Mouse (Mus musculus) midbrain, embryonic 10.5 days (tissue): Measurements from ENCODE around the gene Trpm6. TPM values are rescaled to one million over a fixed set of nuclear protein-coding genes. Genes with fewer than 3 reads are reported as not detected.

Experiments
- DNase-seq: peaks from one replicate; pipeline ENCODE4 v3.0.0-alpha.2; 2017; ENCODE audit warnings: low spot score
- H3K27ac ChIP-seq: fragments of 300-500 bp; sonication (generic); replicated peaks from 2 replicates; pipeline ENCODE4 v1.5.1; 2016; ENCODE audit warnings: mild to moderate bottlenecking
- H3K27me3 ChIP-seq: fragments of 300-500 bp; sonication (generic); 2 replicates; pipeline ENCODE4 v1.6.1; 2016; ENCODE audit warnings: low read depth, mild to moderate bottlenecking; ENCODE audit not compliant: poor library complexity, severe bottlenecking
- H3K36me3 ChIP-seq: fragments of 300-500 bp; sonication (generic); 2 replicates; pipeline ENCODE4 v1.6.1; 2016; ENCODE audit warnings: mild to moderate bottlenecking, moderate library complexity
- H3K4me1 ChIP-seq: fragments of 300-500 bp; sonication (generic); 2 replicates; pipeline ENCODE4 v1.6.1; 2016
- H3K4me3 ChIP-seq: fragments of 300-500 bp; sonication (generic); 2 replicates; pipeline ENCODE4 v1.5.1; 2016; ENCODE audit warnings: mild to moderate bottlenecking, moderate library complexity
- H3K9me3 ChIP-seq: fragments of 300-500 bp; sonication (generic); replicated peaks from 2 replicates; pipeline ENCODE4 v1.6.1; 2016; ENCODE audit warnings: mild to moderate bottlenecking
- WGBS: fragments of 180-500 bp; shearing (Covaris S2); methylation state at CpG from one replicate; pipeline ENCODE4 v1.1.7; 2016; 5-methylcytosine and 5-hydroxymethylcytosine counted together
- polyA plus RNA-seq: library from polyadenylated mRNA; unstranded; fragments of >200 nt; fragmentation: Nextera tagmentation; extraction: Ambion mirVana; gene quantifications from 2 replicates; pipeline ENCODE4 v1.2.1, GENCODE M21; 2016

Gene Trpm6
- polyA plus RNA-seq, 1 experiment from 2014 or later, result 0.38 TPM

DNA sequence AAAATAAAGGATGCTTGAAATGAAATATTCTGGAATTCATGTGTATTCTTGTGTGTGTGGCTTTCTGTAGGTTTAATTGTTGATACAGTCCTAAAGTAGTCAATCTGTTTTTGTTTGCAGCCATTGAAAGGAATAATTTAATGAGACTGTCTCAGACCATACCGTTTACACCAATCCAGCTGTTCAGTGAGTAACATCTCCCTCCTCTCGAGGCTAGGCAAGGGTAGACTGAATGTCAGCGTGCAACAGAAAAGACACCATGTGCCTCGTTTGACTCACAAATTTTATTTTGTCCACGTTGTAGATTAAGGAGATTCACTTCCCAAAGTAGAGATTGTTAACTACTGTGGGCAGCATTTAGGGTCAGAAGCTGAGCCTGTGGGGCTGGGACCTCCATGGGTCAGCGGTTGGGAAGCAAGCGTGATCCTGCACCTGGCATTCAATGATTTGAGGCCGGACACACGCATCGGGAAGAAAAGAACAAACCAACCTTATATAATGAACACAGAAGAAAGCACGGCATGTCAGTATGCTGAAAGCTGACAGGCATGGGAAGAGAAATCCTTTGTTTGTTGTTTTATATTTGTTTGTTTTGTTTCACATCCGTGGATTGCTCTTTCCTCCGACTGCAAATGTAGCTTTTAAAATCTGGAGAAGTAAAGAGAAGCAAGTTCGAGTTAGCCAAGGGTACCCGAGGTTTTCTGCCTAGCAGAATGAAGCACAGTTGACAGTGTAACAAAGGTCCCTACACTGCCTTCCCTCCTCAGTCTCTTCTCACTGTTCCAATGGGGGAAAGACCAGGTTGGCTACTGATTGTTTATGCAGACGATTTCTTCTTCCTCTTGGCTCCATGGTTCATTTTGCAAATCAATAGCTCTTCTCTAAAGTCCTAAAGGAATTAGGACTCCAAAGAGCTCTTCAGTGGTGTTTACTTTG, 124.2 kb downstream of the Trpm6 start:
- 32% methylated on average over 16 of the region's 16 CpGs for WGBS
- Histone ChIP-seq H3K9me3 (no peaks in the 10 kb centered on the region), H3K4me3 (peak overlapping the region; percentile 14), H3K27me3 (no peaks in the 10 kb centered on the region), H3K27ac (peak overlapping the region; percentile 75), H3K4me1 (peaks cover 16% of the 10 kb centered on the region), H3K36me3 (no peaks in the 10 kb centered on the region)
- peak; percentile 47 for DNase-seq

DNA sequence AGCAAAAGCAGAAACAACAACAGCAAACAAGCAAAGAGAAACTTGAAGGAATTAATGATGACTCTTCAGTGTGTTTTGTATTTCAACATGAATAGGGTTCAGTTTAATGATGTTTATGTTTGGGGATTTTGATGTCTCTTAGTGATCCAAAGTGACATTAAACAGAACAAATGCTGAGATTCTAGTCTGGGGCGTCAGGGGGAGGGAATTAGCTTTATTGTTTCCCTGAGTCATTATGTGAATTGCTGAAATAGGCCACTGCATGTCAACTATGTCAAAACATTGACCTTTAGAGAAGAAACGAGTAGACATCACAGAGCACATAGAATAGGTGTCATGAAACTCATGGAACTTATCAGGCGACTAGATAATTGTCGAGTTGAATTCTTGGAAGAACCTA, 129.5 kb downstream of the Trpm6 start:
- H3K4me1 ChIP-seq, result peaks cover 15% of the 10 kb centered on the region
- H3K36me3 ChIP-seq, result no peaks in the 10 kb centered on the region
- 77% methylated on average over 4 of the region's 4 CpGs for WGBS
- no peak for DNase-seq
- no peaks in the 10 kb centered on the region for H3K9me3 ChIP-seq
- H3K27me3 ChIP-seq, result no peaks in the 10 kb centered on the region
- no peak overlapping the region for H3K4me3 ChIP-seq
- no peak overlapping the region for H3K27ac ChIP-seq

DNA sequence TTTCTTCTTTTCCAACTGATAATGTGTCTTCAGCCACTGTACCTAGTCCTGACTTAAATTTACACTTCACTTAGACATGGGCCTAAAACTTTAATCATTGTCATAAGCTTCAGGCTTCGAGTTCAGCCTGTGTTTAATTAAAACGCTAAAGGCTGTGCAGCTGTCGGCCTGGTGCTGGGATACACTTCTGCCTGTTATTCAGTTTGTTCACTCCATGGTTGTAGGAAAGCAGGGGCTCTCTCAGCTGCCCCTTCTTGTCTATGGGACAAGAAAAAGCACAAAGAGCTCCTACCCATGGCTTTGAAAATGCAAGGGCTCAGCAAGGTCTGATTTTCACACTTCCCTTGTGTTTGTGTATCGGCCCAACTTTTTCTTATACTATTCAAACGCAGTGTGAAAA, 131.4 kb downstream of the Trpm6 start:
- Histone ChIP-seq H3K9me3 (no peaks in the 10 kb centered on the region), H3K4me3 (no peak overlapping the region), H3K27ac (peak overlapping the region; percentile 42; the same call in 1 of the 2 replicates), H3K36me3 (no peaks in the 10 kb centered on the region), H3K27me3 (no peaks in the 10 kb centered on the region), H3K4me1 (peaks cover 9% of the 10 kb centered on the region; the same call in 1 of the 2 replicates)
- DNase-seq, result no peak
- WGBS, result 55% methylated on average over 5 of the region's 5 CpGs

DNA sequence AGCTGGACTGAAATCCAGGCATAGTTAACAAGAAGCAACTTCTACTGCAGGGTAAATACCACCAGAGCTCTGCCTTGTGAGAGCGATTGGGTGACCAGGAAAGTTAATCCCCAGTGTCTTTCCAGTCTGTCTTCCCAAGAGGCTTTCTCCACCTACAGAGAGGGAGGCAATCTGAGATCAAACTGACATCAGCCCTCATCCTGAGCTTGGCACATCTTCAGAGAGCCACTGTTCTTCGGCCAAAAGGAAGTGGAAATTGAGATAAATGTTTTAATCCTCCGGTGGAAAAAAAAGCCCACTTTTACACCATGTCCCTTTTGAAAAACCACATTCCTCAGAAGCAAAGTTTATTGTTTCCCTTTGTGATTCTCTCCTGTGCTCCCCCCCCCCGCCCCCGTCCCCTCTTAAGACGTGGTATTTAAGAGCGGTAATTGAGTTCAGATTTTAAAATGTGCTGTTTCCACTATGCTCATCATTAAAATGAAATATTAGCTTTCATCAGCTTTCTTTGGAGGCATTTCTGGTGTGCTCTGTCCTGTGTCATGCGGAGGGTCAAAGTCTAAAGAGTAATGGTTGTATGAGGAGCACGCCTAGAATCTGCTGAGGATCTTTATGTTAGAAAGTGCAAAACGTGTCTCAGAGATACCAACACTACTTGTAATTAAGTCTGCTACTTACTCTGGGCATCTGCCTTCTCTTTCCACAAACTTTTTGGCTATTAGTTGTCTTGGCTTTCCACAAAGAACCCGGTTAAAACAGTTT, 138.0 kb downstream of the Trpm6 start:
- DNase-seq, result no peak
- peaks cover 36% of the 10 kb centered on the region for H3K4me1 ChIP-seq
- H3K4me3 ChIP-seq, result peak overlapping the region; percentile 48; the same call in 1 of the 2 replicates
- 48% methylated on average over 11 of the region's 11 CpGs for WGBS
- no peaks in the 10 kb centered on the region for H3K9me3 ChIP-seq
- H3K36me3 ChIP-seq, result peaks cover 2% of the 10 kb centered on the region; the same call in 1 of the 2 replicates
- no peaks in the 10 kb centered on the region for H3K27me3 ChIP-seq
- H3K27ac ChIP-seq, result peak overlapping the region; percentile 85

DNA sequence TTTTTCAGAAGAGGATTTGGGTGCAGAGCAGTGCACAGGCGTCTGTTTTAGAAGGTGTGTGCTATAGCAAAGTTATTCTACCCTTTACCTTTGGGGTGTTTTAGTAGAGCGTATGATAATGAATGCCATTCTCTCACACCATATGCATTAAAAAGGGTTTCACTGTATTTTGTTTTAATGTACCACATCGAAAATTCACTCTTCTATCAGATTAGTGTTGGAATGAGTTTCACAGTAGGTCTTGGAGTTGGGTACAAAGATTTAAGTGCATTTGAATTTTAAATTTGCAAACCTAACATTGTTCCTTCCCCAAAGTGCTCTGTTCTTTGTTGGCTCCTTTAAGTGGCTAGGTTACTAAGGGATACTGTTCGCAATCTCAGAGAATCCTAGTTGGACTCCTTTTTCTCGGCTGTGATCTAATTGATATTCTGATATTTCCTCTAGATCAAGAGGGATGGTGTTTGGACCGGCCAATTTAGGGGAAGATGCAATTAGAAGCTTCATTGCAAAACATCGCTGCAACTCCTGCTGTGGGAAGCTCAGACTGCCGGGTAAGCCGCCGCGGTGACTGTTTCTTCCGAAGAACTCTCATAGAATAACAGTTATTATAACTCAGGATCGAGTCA, 138.8 kb downstream of the Trpm6 start:
- Histone ChIP-seq H3K36me3 (peaks cover 2% of the 10 kb centered on the region; the same call in 1 of the 2 replicates), H3K27ac (peak overlapping the region; percentile 85), H3K27me3 (no peaks in the 10 kb centered on the region), H3K4me1 (peaks cover 36% of the 10 kb centered on the region), H3K4me3 (peak overlapping the region; percentile 48), H3K9me3 (no peaks in the 10 kb centered on the region)
- WGBS, result 15% methylated on average over 13 of the region's 13 CpGs
- DNase-seq, result peak; percentile 33

DNA sequence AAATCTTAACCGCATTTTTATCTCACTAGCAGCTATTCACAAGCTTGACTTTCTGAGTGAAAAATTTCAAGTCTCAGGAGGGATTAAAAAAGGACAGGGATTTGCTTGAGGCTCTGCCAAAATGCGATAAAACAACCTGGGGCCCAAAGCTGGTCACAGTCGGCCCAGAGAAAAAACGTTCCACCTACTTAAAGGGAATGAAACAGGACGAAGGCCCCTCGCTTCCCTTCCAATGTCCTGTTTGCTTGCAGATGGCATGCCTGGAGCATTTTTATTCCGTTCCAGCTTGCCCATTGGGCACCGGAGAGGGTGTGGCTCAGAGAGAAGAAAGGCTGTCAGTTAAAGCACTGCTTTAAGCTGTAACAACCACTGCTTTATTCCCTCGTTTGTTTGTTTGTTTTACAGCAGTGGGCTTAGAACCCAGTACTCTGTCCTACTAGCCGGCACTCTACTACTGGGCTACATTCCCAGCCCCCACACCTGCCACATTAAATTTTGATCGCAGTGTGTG, 139.4 kb downstream of the Trpm6 start:
- no peaks in the 10 kb centered on the region for H3K27me3 ChIP-seq
- WGBS, result 7% methylated on average over 11 of the region's 11 CpGs
- peaks cover 36% of the 10 kb centered on the region for H3K4me1 ChIP-seq
- peak; percentile 52 for DNase-seq
- no peaks in the 10 kb centered on the region for H3K9me3 ChIP-seq
- peak overlapping the region; percentile 48 for H3K4me3 ChIP-seq
- peak overlapping the region; percentile 85 for H3K27ac ChIP-seq
- peaks cover 2% of the 10 kb centered on the region; the same call in 1 of the 2 replicates for H3K36me3 ChIP-seq

DNA sequence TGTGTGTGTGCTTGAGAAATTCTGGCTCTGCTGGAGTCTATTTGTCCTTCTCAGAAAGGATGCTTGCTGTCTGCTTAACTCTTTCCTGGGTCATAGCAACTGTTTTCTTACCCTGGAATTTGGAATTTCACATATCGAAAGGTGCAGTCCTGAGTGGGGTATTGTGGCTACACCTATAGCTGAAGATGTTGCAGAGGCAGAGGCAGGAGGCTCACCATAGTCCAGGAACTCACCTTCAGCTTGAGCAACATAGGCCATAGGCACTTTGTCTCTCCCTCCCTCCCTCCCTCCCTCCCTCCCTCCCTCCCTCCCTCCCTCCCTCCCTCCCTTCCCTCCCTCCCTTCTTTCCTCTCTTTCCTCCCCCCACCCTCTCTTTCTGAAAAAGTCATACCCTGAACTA, 139.8 kb downstream of the Trpm6 start:
- peak overlapping the region; percentile 48 for H3K4me3 ChIP-seq
- WGBS, result 84% methylated on average over 1 of the region's 1 CpGs
- DNase-seq, result no peak
- H3K9me3 ChIP-seq, result no peaks in the 10 kb centered on the region
- peaks cover 2% of the 10 kb centered on the region; the same call in 1 of the 2 replicates for H3K36me3 ChIP-seq
- H3K4me1 ChIP-seq, result peaks cover 36% of the 10 kb centered on the region
- H3K27ac ChIP-seq, result peak overlapping the region; percentile 85
- H3K27me3 ChIP-seq, result no peaks in the 10 kb centered on the region

DNA sequence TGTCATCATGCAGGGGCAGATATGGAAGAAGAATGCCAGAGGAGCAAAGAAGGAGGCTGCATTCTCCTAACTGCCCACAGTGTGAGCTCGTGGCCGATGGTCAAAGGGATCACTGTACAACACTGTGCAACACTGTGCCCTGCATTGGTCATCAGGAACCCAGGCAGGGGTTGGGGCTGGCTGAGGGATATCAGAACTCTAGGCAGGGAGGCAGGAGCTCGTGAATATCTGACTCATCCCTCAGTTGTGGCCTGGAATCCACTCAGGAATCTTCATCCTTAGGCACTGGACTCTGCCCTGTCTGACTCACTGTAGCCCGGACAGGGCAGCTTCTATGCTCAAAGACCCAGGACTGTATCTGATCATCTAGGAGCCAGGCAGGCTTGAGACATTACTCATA, 140.4 kb downstream of the Trpm6 start:
- H3K27ac ChIP-seq, result peak overlapping the region; percentile 85
- H3K9me3 ChIP-seq, result no peaks in the 10 kb centered on the region
- H3K27me3 ChIP-seq, result no peaks in the 10 kb centered on the region
- WGBS, result 84% methylated on average over 4 of the region's 4 CpGs
- H3K4me1 ChIP-seq, result peaks cover 36% of the 10 kb centered on the region
- no peak for DNase-seq
- H3K36me3 ChIP-seq, result peaks cover 2% of the 10 kb centered on the region; the same call in 1 of the 2 replicates
- no peak overlapping the region for H3K4me3 ChIP-seq

DNA sequence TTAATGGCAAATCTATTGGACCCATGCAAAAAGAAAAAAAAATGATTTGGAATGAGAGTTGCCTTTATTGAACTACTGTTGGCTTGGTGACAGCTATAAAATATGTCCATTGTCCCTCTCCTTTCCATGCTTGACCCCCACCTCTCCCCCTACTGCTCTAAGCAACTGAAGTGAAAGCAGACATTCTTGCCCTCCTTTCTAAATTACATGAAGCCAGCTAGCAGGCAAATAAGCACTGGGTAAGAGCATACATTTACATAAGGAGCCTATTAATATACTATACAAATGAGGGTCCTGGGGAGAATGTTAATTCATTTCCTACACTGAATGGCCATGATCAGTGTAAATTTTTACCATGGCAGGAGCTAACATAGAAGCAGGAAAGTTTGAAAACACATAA, 148.5 kb downstream of the Trpm6 start:
- no peak for DNase-seq
- no peaks in the 10 kb centered on the region for H3K9me3 ChIP-seq
- peaks cover 7% of the 10 kb centered on the region for H3K4me1 ChIP-seq
- no peaks in the 10 kb centered on the region for H3K36me3 ChIP-seq
- no peak overlapping the region for H3K4me3 ChIP-seq
- no peak overlapping the region for H3K27ac ChIP-seq
- H3K27me3 ChIP-seq, result no peaks in the 10 kb centered on the region

DNA sequence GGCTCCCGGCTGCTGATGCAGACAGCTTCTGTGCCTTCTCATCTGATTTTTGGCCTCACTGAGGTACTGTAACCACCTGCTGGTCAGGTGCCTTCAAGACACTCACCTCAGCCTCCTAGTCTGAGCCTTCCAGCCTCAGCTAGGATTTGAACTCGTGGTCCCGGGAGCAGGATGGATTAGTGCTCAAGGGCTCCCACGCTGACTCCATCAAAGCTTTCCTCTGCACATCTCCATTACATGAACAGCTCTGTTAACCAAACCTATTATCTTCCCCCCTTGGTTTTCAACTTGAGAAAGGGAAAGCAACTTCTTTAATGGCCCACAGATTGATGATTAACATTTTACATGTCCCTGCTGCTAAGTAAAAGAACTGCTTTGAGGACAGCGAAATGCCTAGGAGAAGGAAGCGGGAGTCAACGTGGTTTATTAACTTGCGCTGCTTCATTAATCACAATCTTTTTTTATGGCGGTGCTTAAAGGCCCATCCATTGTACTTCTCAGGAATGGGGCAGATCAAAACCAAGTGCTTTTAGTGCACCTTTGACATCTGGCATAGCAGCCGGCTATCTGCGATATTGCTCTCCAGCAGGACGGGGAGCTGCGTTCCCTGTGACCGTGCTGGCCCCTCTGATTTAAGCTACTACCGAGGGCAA, 152.4 kb downstream of the Trpm6 start:
- no peaks in the 10 kb centered on the region for H3K9me3 ChIP-seq
- 81% methylated on average over 15 of the region's 15 CpGs for WGBS

DNA sequence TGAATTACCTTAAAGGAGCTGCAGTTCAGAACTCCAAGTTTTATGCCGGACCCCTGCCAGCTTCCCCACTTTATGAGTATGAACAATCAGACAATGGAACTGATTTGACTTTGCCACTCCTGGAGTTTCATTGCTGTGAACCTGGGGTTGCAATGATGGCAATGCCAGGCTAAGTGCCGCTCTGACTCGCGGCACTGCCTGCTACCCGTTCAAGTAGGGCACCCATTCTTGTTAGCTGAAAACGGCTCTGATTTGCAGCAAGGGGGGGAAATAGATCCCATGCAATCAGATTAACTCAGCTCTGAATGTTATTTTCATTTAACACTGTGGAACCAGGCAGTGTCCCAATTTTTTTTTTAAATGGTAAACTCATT, 152.9 kb downstream of the Trpm6 start:
- H3K27me3 ChIP-seq, result no peaks in the 10 kb centered on the region
- no peaks in the 10 kb centered on the region for H3K36me3 ChIP-seq
- H3K27ac ChIP-seq, result no peak overlapping the region
- H3K4me3 ChIP-seq, result no peak overlapping the region
- 92% methylated on average over 6 of the region's 6 CpGs for WGBS
- H3K9me3 ChIP-seq, result no peaks in the 10 kb centered on the region
- DNase-seq, result no peak
- peaks cover 15% of the 10 kb centered on the region for H3K4me1 ChIP-seq

More for the DNA sequence above, 152.4 kb downstream of the Trpm6 start:
- Histone ChIP-seq H3K4me1 (peaks cover 15% of the 10 kb centered on the region), H3K27ac (no peak overlapping the region), H3K36me3 (no peaks in the 10 kb centered on the region), H3K27me3 (no peaks in the 10 kb centered on the region), H3K4me3 (no peak overlapping the region)
- no peak for DNase-seq

DNA sequence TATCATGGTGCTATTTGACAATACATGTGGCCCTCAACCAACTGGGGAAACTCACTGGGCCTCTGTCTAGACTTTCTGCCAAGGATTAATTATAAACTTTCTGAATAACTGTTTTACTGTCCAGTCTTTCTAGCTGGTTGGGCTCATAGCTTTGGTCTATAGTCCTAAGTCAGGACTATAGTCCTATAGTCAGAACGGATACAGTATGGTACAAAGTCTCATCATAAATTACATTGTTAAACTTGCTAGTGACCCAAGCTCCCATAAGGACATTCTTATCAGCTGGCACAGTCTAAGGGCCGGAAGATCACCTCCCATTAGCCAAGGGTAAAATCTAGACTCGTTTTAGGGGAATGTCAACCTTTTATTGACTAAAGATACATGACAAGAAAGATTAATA, 155.7 kb downstream of the Trpm6 start:
- no peak for DNase-seq
- 82% methylated on average over 3 of the region's 3 CpGs for WGBS
- Histone ChIP-seq H3K4me1 (peaks cover 15% of the 10 kb centered on the region), H3K27ac (no peak overlapping the region), H3K36me3 (no peaks in the 10 kb centered on the region), H3K9me3 (no peaks in the 10 kb centered on the region), H3K27me3 (no peaks in the 10 kb centered on the region), H3K4me3 (no peak overlapping the region)
